Mouse (Mus musculus): ENCODE data around the gene Clip2.

DNA sequence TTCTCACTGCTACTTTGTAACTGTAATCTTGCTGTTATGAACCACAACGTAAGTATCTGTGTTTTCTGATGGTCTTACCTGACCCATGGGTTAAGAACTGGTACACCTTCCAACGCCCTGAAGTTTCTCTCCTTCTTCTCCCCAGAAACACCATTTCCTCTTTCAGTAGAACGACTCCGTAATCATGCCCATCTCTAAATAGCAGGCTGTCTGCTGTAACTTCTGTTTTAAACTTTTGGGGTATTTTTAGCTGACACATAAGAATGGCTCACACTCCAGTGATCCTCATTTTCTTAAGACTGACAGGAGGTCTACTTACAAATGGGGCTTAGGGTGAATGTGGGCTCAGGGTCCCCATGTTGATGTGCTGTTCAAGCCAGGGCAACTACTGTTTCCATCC is 32.1 kb downstream of the Clip2 start:
- TF ChIP-seq POLR2A (IDR thresholded peaks at IDR 0.05; ENCODE audit: low read depth, low read length), result no peak
- TF ChIP-seq CTCF (IDR thresholded peaks at IDR 0.05; ENCODE audit: extremely low read depth, insufficient read depth, insufficient read length, insufficient replicate concordance), result no peak
